Mouse (Mus musculus): ENCODE measurements around the gene Pola1. TPM values are rescaled to one million over a fixed set of nuclear protein-coding genes. Genes with fewer than 3 reads are reported as not detected.
"Not testable (repeated sequence)": the region's sequence is repeated elsewhere in the genome, so short reads cannot be mapped to it uniquely, and the experiment has no call there.

Gene Pola1
- polyA plus RNA-seq, 1 experiment from 2014 or later: 33.3 TPM

GRCm38 (mm10) chrX:93634861-93635375, 3.0 kb upstream of the Pola1 start:
- H3K27ac ChIP-seq: no peak overlapping the region
- H3K4me3 ChIP-seq: no peak overlapping the region
- peaks cover 10% of the 10 kb centered on the region for H3K27me3 ChIP-seq (ENCODE audit: low read depth, poor library complexity, severe bottlenecking)
- 82% methylated on average over 2 of the region's 2 CpGs for WGBS
- H3K36me3 ChIP-seq: no peaks in the 10 kb centered on the region
- no peaks in the 10 kb centered on the region for H3K4me1 ChIP-seq
- DNase-seq (ENCODE audit: low spot score): no peak
- no peaks in the 10 kb centered on the region for H3K9me3 ChIP-seq (replicated peaks)

- H3K9me3 ChIP-seq (replicated peaks): no peaks in the 10 kb centered on the region
- DNase-seq (ENCODE audit: low spot score): no peak
- H3K27me3 ChIP-seq (ENCODE audit: low read depth, poor library complexity, severe bottlenecking): peaks cover 10% of the 10 kb centered on the region
- no peak overlapping the region for H3K4me3 ChIP-seq
- 85% methylated on average over 1 of the region's 1 CpGs for WGBS
- H3K4me1 ChIP-seq: no peaks in the 10 kb centered on the region
- peaks cover 10% of the 10 kb centered on the region for H3K36me3 ChIP-seq
- H3K27ac ChIP-seq: no peak overlapping the region
These were observed 1.7 kb downstream of the Pola1 start for GRCm38 (mm10) chrX:93630256-93630655.

GRCm38 (mm10) chrX:93602214-93602613, 29.7 kb downstream of the Pola1 start:
- 89% methylated on average over 1 of the region's 1 CpGs for WGBS
- H3K27ac ChIP-seq: no peak overlapping the region
- H3K9me3 ChIP-seq (replicated peaks): no peaks in the 10 kb centered on the region
- no peaks in the 10 kb centered on the region for H3K4me1 ChIP-seq
- H3K4me3 ChIP-seq: no peak overlapping the region
- peaks cover 40% of the 10 kb centered on the region for H3K36me3 ChIP-seq
- DNase-seq (ENCODE audit: low spot score): no peak
- no peaks in the 10 kb centered on the region for H3K27me3 ChIP-seq (ENCODE audit: low read depth, poor library complexity, severe bottlenecking)

GRCm38 (mm10) chrX:93594283-93594682, 37.7 kb downstream of the Pola1 start:
- Histone ChIP-seq H3K27me3 (ENCODE audit: low read depth, poor library complexity, severe bottlenecking) (no peaks in the 10 kb centered on the region), H3K27ac (no peak overlapping the region), H3K4me3 (no peak overlapping the region), H3K4me1 (no peaks in the 10 kb centered on the region), H3K36me3 (peaks cover 28% of the 10 kb centered on the region), H3K9me3 (replicated peaks) (no peaks in the 10 kb centered on the region)
- no peak for DNase-seq (ENCODE audit: low spot score)
- WGBS: 95% methylated on average over 4 of the region's 4 CpGs

GRCm38 (mm10) chrX:93580931-93581330, 51.0 kb downstream of the Pola1 start:
- H3K4me3 ChIP-seq: no peak overlapping the region
- H3K9me3 ChIP-seq (replicated peaks): no peaks in the 10 kb centered on the region
- WGBS: 91% methylated on average over 2 of the region's 2 CpGs
- H3K27me3 ChIP-seq (ENCODE audit: low read depth, poor library complexity, severe bottlenecking): no peaks in the 10 kb centered on the region
- DNase-seq (ENCODE audit: low spot score): no peak
- H3K27ac ChIP-seq: no peak overlapping the region
- H3K4me1 ChIP-seq: no peaks in the 10 kb centered on the region
- peaks cover 9% of the 10 kb centered on the region; the same call in 1 of the 2 replicates for H3K36me3 ChIP-seq

GRCm38 (mm10) chrX:93557171-93557570, 74.8 kb downstream of the Pola1 start:
- H3K9me3 ChIP-seq (replicated peaks): no peaks in the 10 kb centered on the region
- WGBS: 42% methylated on average over 1 of the region's 1 CpGs
- H3K27me3 ChIP-seq (ENCODE audit: low read depth, poor library complexity, severe bottlenecking): no peaks in the 10 kb centered on the region
- no peak overlapping the region for H3K4me3 ChIP-seq
- H3K4me1 ChIP-seq: no peaks in the 10 kb centered on the region
- no peak for DNase-seq (ENCODE audit: low spot score)
- no peak overlapping the region for H3K27ac ChIP-seq
- peaks cover 9% of the 10 kb centered on the region for H3K36me3 ChIP-seq

GRCm38 (mm10) chrX:93539779-93540178, 92.2 kb downstream of the Pola1 start:
- Histone ChIP-seq H3K4me1 (no peaks in the 10 kb centered on the region), H3K27ac (no peak overlapping the region), H3K27me3 (ENCODE audit: low read depth, poor library complexity, severe bottlenecking) (no peaks in the 10 kb centered on the region), H3K4me3 (no peak overlapping the region), H3K36me3 (no peaks in the 10 kb centered on the region; the same call in 1 of the 2 replicates), H3K9me3 (replicated peaks) (no peaks in the 10 kb centered on the region)
- no peak for DNase-seq (ENCODE audit: low spot score)
- WGBS: 91% methylated on average over 2 of the region's 2 CpGs

- H3K9me3 ChIP-seq (replicated peaks): no peaks in the 10 kb centered on the region
- H3K36me3 ChIP-seq: no peaks in the 10 kb centered on the region
- H3K4me1 ChIP-seq: no peaks in the 10 kb centered on the region
- H3K27ac ChIP-seq: no peak overlapping the region
- 89% methylated on average over 2 of the region's 2 CpGs for WGBS
- no peak for DNase-seq (ENCODE audit: low spot score)
- H3K27me3 ChIP-seq (ENCODE audit: low read depth, poor library complexity, severe bottlenecking): no peaks in the 10 kb centered on the region
- no peak overlapping the region for H3K4me3 ChIP-seq
These were observed 129.0 kb downstream of the Pola1 start for GRCm38 (mm10) chrX:93502865-93503353.

GRCm38 (mm10) chrX:93497597-93497996, 134.4 kb downstream of the Pola1 start:
- WGBS: 90% methylated on average over 6 of the region's 6 CpGs
- H3K9me3 ChIP-seq (replicated peaks): no peaks in the 10 kb centered on the region
- no peaks in the 10 kb centered on the region for H3K4me1 ChIP-seq
- no peak for DNase-seq (ENCODE audit: low spot score)
- no peak overlapping the region for H3K27ac ChIP-seq
- H3K4me3 ChIP-seq: no peak overlapping the region
- no peaks in the 10 kb centered on the region for H3K27me3 ChIP-seq (ENCODE audit: low read depth, poor library complexity, severe bottlenecking)
- no peaks in the 10 kb centered on the region for H3K36me3 ChIP-seq

GRCm38 (mm10) chrX:93465711-93466110, 166.2 kb downstream of the Pola1 start:
- no peaks in the 10 kb centered on the region for H3K9me3 ChIP-seq (replicated peaks)
- no peaks in the 10 kb centered on the region for H3K27me3 ChIP-seq (ENCODE audit: low read depth, poor library complexity, severe bottlenecking)
- H3K36me3 ChIP-seq: no peaks in the 10 kb centered on the region
- 63% methylated on average over 1 of the region's 1 CpGs for WGBS
- H3K4me1 ChIP-seq: no peaks in the 10 kb centered on the region
- DNase-seq (ENCODE audit: low spot score): no peak
- H3K4me3 ChIP-seq: no peak overlapping the region
- no peak overlapping the region for H3K27ac ChIP-seq

- Histone ChIP-seq H3K4me3 (no peak overlapping the region), H3K36me3 (no peaks in the 10 kb centered on the region), H3K27me3 (ENCODE audit: low read depth, poor library complexity, severe bottlenecking) (no peaks in the 10 kb centered on the region), H3K9me3 (replicated peaks) (no peaks in the 10 kb centered on the region), H3K4me1 (no peaks in the 10 kb centered on the region), H3K27ac (no peak overlapping the region)
- no peak for DNase-seq (ENCODE audit: low spot score)
- 81% methylated on average over 6 of the region's 6 CpGs for WGBS
These were observed 202.2 kb downstream of the Pola1 start for GRCm38 (mm10) chrX:93429738-93430260.

GRCm38 (mm10) chrX:93428956-93429737, 202.8 kb downstream of the Pola1 start:
- no peaks in the 10 kb centered on the region for H3K4me1 ChIP-seq
- no peaks in the 10 kb centered on the region for H3K9me3 ChIP-seq (replicated peaks)
- 92% methylated on average over 9 of the region's 9 CpGs for whole genome bisulfite sequencing
- no peak for DNase-seq (ENCODE audit: low spot score)
- no peak overlapping the region for H3K27ac ChIP-seq
- H3K4me3 ChIP-seq: no peak overlapping the region
- no peaks in the 10 kb centered on the region for H3K27me3 ChIP-seq (ENCODE audit: low read depth, poor library complexity, severe bottlenecking)
- H3K36me3 ChIP-seq: no peaks in the 10 kb centered on the region

GRCm38 (mm10) chrX:93400871-93401270, 231.1 kb downstream of the Pola1 start:
- not testable (repeated sequence) for H3K27me3 ChIP-seq (ENCODE audit: low read depth, poor library complexity, severe bottlenecking); H3K27ac ChIP-seq; H3K36me3 ChIP-seq; H3K9me3 ChIP-seq (replicated peaks); DNase-seq (ENCODE audit: low spot score); H3K4me3 ChIP-seq; H3K4me1 ChIP-seq
